Mouse (Mus musculus) lung, postnatal 0 days (tissue): Measurements from ENCODE around the gene Scn4a.

Source experiments
- CTCF ChIP-seq: IDR thresholded peaks from 2 replicates; pipeline ENCODE4 v1.5.1; 2016; ENCODE audit warnings: antibody characterized with exemption, mild to moderate bottlenecking
- EP300 ChIP-seq: IDR thresholded peaks from 2 replicates; pipeline ENCODE4 v1.6.1; 2016; ENCODE audit warnings: antibody characterized with exemption, mild to moderate bottlenecking, control low read depth

GRCm38 (mm10) chr11:106273311-106273684, 79.8 kb downstream of the Scn4a start:
- TF ChIP-seq CTCF = no peak
- TF ChIP-seq EP300 = no peak; the same call in 1 of the 2 replicates
